ENCODE assay signal across 1 mouse cellular context in the genomic region with DNA sequence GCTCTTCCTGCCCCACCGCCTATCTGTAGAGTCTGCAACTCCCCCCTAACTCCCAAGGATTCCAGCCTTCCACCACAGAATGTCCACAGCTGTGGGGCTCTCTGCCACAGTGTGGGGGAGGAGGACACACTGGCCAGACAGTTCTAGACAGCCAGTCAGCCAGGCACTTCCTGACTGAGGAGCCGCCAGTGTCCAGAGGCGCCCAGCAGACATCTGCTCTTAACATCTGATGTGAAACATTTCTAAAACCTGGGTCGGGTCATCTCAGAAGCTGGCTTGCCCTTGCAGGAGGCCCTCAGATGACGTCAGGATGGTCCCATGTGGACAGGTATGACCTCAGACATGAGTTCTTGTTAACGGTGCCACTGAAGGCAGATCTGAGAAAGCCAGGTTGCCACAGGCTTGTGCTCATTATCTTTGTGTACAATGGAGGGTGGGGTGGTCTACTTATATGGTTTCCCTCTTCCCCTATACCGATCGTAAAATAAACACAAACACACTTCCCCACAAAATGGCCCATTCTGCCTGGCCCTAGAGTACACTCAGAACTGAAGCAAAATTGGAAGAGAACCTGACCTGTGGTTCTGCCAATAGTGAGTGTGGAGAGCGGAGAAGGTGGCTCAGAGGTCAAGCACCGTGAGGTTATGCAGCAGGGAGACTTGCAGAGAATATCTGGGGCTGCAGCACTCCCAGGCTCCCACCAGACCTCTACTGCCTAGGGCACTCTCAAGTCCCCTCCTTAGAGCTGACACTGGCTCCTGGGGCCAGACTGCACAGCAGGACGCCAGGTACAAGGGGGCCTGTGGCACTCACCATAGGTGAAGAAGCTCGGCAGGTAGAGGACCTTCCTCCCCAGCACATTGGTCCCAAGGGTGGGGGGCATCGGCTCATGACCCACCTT.
TF ChIP-seq lines count a peak whose summit lies in the region.

No protein-coding gene starts in this region.

TF ChIP-seq in MEL, 35 proteins besides CTCF, POLR2A, EP300 and RAD21:
- TF ChIP-seq RCOR1 (IDR thresholded peaks at IDR 0.05; ENCODE audit: low read depth, low read length) (no peak), POLR2AphosphoS2 (IDR thresholded peaks at IDR 0.05; ENCODE audit: low read length) (peak; percentile 18; the same call in 1 of the 2 replicates), MEF2A (IDR thresholded peaks at IDR 0.05; ENCODE audit: extremely low read depth, insufficient replicate concordance, low read depth, low read length, poor library complexity, severe bottlenecking) (no peak)
